Mouse (Mus musculus) C2C12 (cell line): ENCODE data around the gene Astl.

Experiments used
- CTCF ChIP-seq: IDR thresholded peaks from one replicate; pipeline ENCODE4 v1.5.1; 2011; ENCODE audit not compliant: control insufficient read depth, insufficient read depth, insufficient read length
- MYOD1 ChIP-seq: IDR thresholded peaks from one replicate; pipeline ENCODE4 v1.6.1; 2011; ENCODE audit warnings: low read depth; ENCODE audit not compliant: control insufficient read depth, insufficient read length

DNA sequence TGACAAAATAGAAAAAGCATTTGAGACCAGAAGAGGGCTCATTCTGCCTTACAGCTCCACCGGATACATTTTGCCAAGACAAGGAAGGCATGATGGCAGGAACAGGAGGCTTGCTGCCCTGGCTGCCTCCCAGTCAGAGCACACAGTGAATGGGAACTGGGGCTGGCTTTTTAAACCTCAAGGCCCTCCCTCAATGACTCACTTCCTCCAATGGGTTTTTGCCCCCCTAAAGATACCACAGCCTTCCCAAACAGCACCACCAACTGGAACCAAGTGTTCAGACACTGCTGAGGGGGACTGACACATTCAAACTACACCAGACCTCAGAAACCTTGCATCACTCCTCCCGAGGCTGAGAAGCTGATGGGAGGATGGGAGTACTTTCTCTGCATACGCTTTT lies 37.7 kb upstream of the Astl start:
- no peak for TF ChIP-seq MYOD1
- no peak for TF ChIP-seq CTCF
